Mouse (Mus musculus) kidney, embryonic 15.5 days (tissue): ENCODE measurements around the gene Slc16a6. TPM values are rescaled to one million over a fixed set of nuclear protein-coding genes. Genes with fewer than 3 reads are reported as not detected.

Experiments used
- ATAC-seq: fragments of 200-750 bp; cut with Nextera tagmentation; replicated peaks from 2 replicates; pipeline ENCODE4 v1.8.0; 2017; ENCODE audit warnings: moderate TSS enrichment; ENCODE audit not compliant: low FRiP score
- H3K27ac ChIP-seq: fragments of 300-500 bp; sonication (generic); 2 replicates; pipeline ENCODE4 v1.5.1; 2015; ENCODE audit warnings: mild to moderate bottlenecking, inconsistent platforms
- H3K27me3 ChIP-seq: fragments of 300-500 bp; sonication (generic); 2 replicates; pipeline ENCODE4 v1.6.1; 2015; ENCODE audit warnings: inconsistent platforms
- H3K36me3 ChIP-seq: fragments of 300-500 bp; sonication (generic); 2 replicates; pipeline ENCODE4 v1.6.1; 2015; ENCODE audit warnings: inconsistent platforms
- H3K4me1 ChIP-seq: fragments of 300-500 bp; sonication (generic); 2 replicates; pipeline ENCODE4 v1.6.1; 2015; ENCODE audit warnings: inconsistent platforms
- H3K4me2 ChIP-seq: fragments of 300-500 bp; sonication (generic); 2 replicates; pipeline ENCODE4 v1.6.1; 2015; ENCODE audit warnings: moderate library complexity, mild to moderate bottlenecking, inconsistent platforms
- H3K4me3 ChIP-seq: fragments of 300-500 bp; sonication (generic); replicated peaks from 2 replicates; pipeline ENCODE4 v1.5.1; 2015; ENCODE audit warnings: mild to moderate bottlenecking, inconsistent platforms
- H3K9ac ChIP-seq: fragments of 300-500 bp; sonication (generic); 2 replicates; pipeline ENCODE4 v1.6.1; 2015; ENCODE audit warnings: mild to moderate bottlenecking, inconsistent platforms
- H3K9me3 ChIP-seq: fragments of 300-500 bp; sonication (generic); replicated peaks from 2 replicates; pipeline ENCODE4 v1.6.1; 2016; ENCODE audit warnings: inconsistent platforms
- WGBS: fragments of 180-500 bp; shearing (Covaris S2); methylation state at CpG from one replicate; pipeline ENCODE4 v1.1.7; 2015; ENCODE audit warnings: mixed read lengths; 5-methylcytosine and 5-hydroxymethylcytosine counted together
- polyA plus RNA-seq: library from polyadenylated mRNA; unstranded; fragments of >200 nt; fragmentation: Nextera tagmentation; extraction: Ambion mirVana; gene quantifications from 2 replicates; pipeline ENCODE4 v1.2.1, GENCODE M21; 2015

Slc16a6 gene
- polyA plus RNA-seq, 1 experiment from 2014 or later = 8.8 TPM

DNA sequence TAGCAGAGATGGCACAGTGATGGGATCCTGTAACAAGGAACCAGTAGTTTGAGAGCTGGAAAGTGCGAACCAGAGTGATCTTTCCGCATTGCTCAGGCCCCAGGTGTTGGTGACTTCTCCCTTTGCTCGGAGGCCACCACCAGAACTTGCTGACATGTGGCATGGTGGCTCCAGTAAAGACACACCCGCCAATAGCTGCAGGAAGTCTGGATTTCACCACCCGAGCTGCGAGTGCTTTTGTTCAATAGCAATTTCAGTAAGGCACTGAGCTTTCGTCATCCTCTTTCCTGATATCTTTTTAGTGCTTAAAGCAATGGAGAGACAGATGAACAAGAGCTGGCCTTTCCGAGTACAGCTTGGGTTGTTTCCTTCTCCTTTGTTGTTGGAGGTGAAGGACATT, 7.0 kb upstream of the Slc16a6 start:
- no peak overlapping the region for H3K4me3 ChIP-seq
- H3K36me3 ChIP-seq = no peaks in the 10 kb centered on the region
- H3K4me2 ChIP-seq = no peak overlapping the region
- WGBS = 82% methylated on average over 8 of the region's 8 CpGs
- H3K4me1 ChIP-seq = peaks cover 22% of the 10 kb centered on the region
- no peak overlapping the region for H3K9ac ChIP-seq
- 0 out of 2 replicates have a peak, but pooled peaks cover 4% of the 10 kb centered on the region for H3K27me3 ChIP-seq
- H3K9me3 ChIP-seq = no peaks in the 10 kb centered on the region
- H3K27ac ChIP-seq = no peak overlapping the region
- ATAC-seq = no peak

- Histone ChIP-seq H3K36me3 (no peaks in the 10 kb centered on the region), H3K9ac (no peak overlapping the region), H3K27ac (no peak overlapping the region), H3K9me3 (no peaks in the 10 kb centered on the region), H3K27me3 (0 out of 2 replicates have a peak, but pooled peaks cover 4% of the 10 kb centered on the region), H3K4me3 (no peak overlapping the region), H3K4me2 (no peak overlapping the region), H3K4me1 (peaks cover 20% of the 10 kb centered on the region)
- WGBS = 71% methylated on average over 15 of the region's 16 CpGs
- ATAC-seq = no peak
Measured at GRCm38 (mm10) chr11:109479575-109480285, 6.3 kb upstream of the Slc16a6 start.

- no peak overlapping the region for H3K27ac ChIP-seq
- H3K4me2 ChIP-seq = no peak overlapping the region
- H3K4me3 ChIP-seq = no peak overlapping the region
- no peaks in the 10 kb centered on the region for H3K36me3 ChIP-seq
- H3K9ac ChIP-seq = no peak overlapping the region
- 37% methylated on average over 16 of the region's 16 CpGs for WGBS
- no peak for ATAC-seq
- H3K4me1 ChIP-seq = peaks cover 26% of the 10 kb centered on the region
- H3K9me3 ChIP-seq = no peaks in the 10 kb centered on the region
- H3K27me3 ChIP-seq = 0 out of 2 replicates have a peak, but pooled peaks cover 4% of the 10 kb centered on the region
Measured at GRCm38 (mm10) chr11:109477606-109478380, 4.4 kb upstream of the Slc16a6 start.

- Histone ChIP-seq H3K9ac (no peak overlapping the region), H3K27ac (no peak overlapping the region), H3K27me3 (0 out of 2 replicates have a peak, but pooled peaks cover 4% of the 10 kb centered on the region)
Measured at GRCm38 (mm10) chr11:109476653-109477052, 3.3 kb upstream of the Slc16a6 start.

DNA sequence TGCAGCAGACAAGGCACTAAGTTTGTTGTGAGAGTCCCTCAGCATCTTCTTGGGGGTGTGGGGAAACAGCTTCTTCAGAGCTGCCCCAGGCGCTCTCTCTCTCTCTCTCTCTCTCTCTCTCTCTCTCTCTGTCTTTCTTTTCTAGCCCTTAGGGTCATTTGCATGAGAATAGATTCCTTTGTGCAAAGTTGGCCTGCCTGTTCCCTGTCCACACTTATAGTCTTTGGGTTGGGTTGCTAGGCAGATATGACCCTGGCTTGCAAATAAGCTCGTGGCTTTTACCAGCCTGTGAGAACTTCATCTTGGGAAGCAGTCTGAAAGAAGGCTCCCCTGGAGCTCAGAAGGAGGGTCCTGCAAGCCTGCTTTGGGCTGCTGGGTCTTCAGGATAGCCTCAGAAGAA, 2.8 kb upstream of the Slc16a6 start:
- WGBS = 64% methylated on average over 2 of the region's 2 CpGs
- peaks cover 39% of the 10 kb centered on the region for H3K4me1 ChIP-seq
- no peak overlapping the region for H3K9ac ChIP-seq
- H3K4me3 ChIP-seq = no peak overlapping the region
- H3K4me2 ChIP-seq = no peak overlapping the region
- H3K27me3 ChIP-seq = 0 out of 2 replicates have a peak, but pooled peaks cover 4% of the 10 kb centered on the region
- no peaks in the 10 kb centered on the region for H3K36me3 ChIP-seq
- no peak for ATAC-seq
- no peak overlapping the region for H3K27ac ChIP-seq
- no peaks in the 10 kb centered on the region for H3K9me3 ChIP-seq

More at GRCm38 (mm10) chr11:109476653-109477052, 3.3 kb upstream of the Slc16a6 start:
- Histone ChIP-seq H3K36me3 (no peaks in the 10 kb centered on the region), H3K4me2 (no peak overlapping the region), H3K9me3 (no peaks in the 10 kb centered on the region), H3K4me1 (peaks cover 35% of the 10 kb centered on the region), H3K4me3 (no peak overlapping the region)
- no peak for ATAC-seq
- 44% methylated on average over 6 of the region's 6 CpGs for WGBS

DNA sequence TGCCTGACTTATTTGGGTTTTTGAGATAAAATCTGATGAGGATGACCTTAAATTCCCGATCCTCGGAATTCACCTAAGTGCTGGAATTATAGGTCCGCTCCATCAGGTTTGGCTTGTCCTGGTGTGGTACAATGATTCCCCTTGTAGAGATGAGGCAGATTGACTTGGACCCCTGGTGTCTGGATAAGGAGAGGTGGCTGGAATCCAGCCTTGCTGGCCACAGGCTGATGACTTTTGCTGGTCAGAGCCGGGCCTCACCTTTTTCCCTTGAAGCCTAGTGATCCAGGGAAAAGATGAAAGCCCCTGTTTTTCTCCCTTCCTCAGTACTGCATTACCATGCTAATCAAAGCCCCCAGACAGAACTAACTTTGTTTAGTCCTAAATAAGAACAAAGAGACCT, 2.3 kb upstream of the Slc16a6 start:
- Histone ChIP-seq H3K9me3 (no peaks in the 10 kb centered on the region), H3K4me1 (peaks cover 44% of the 10 kb centered on the region), H3K4me3 (no peak overlapping the region), H3K9ac (no peak overlapping the region), H3K27ac (0 out of 2 replicates have a peak overlapping the region, but pooled peaks have one; percentile 18), H3K27me3 (0 out of 2 replicates have a peak, but pooled peaks cover 4% of the 10 kb centered on the region), H3K4me2 (no peak overlapping the region), H3K36me3 (no peaks in the 10 kb centered on the region)
- WGBS = 68% methylated on average over 4 of the region's 4 CpGs
- ATAC-seq = no peak

GRCm38 (mm10) chr11:109474836-109475235, 1.4 kb upstream of the Slc16a6 start:
- H3K9me3 ChIP-seq = no peaks in the 10 kb centered on the region
- no peak overlapping the region for H3K27ac ChIP-seq
- 88% methylated on average over 13 of the region's 13 CpGs for WGBS
- H3K27me3 ChIP-seq = 0 out of 2 replicates have a peak, but pooled peaks cover 4% of the 10 kb centered on the region
- H3K36me3 ChIP-seq = no peaks in the 10 kb centered on the region
- peaks cover 50% of the 10 kb centered on the region for H3K4me1 ChIP-seq
- no peak overlapping the region for H3K9ac ChIP-seq
- no peak for ATAC-seq
- no peak overlapping the region for H3K4me3 ChIP-seq
- H3K4me2 ChIP-seq = no peak overlapping the region

DNA sequence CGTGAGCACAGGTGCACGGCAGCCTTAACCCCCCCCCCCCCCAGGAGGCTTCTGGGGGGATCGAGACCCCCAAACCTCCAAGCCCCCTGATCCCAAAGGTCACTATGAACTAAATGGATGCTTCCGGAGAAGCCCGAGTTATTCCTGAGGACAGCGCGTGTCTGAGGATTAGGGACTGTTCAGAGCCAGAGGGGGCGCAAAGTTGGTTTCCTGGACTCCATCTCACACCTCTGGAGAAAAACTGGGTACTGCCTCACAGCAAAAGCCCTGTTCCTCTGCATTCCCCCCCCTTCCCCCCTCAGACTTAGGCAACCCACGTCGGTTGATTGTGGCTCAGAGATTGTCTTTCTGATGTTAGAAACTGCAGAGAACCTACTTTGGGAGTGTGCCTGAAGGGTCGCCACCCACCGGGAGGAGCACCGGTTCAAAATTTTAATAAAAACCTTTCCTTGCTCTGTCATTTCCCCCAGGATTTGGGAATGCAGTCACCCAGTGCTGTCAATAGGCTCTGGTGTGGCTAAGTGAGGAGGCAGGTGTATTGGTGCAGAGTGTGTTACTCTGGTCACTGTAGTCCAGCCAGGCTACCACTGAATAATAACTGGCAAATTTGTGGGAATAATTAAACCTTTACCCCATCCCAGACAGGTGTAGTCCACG, 816 bp upstream of the Slc16a6 start:
- peak overlapping the region; percentile 93 for H3K27ac ChIP-seq
- H3K4me2 ChIP-seq = peak overlapping the region; percentile 96
- H3K4me1 ChIP-seq = peaks cover 50% of the 10 kb centered on the region
- ATAC-seq = peak; percentile 20
- H3K36me3 ChIP-seq = no peaks in the 10 kb centered on the region
- 10% methylated on average over 14 of the region's 14 CpGs for WGBS
- peak overlapping the region; percentile 94 for H3K9ac ChIP-seq
- H3K9me3 ChIP-seq = no peaks in the 10 kb centered on the region
- peak overlapping the region; percentile 73 for H3K4me3 ChIP-seq
- 0 out of 2 replicates have a peak, but pooled peaks cover 4% of the 10 kb centered on the region for H3K27me3 ChIP-seq

DNA sequence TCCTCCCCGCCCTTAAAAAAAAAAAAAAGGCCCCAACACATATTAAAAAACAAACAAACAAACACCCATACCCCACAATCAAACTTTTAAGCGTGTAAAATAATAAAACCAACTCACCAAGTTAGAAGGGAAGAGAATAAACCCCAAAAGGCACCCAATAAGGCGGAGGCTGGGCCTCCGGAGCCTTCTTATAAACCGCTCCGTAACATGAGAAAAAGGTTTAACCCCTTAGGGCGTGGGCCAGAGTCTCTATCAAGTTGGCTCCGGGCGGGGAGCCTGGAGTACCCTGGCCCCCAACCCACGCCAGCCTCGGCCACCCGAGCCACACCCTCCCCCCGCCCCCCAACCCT, 602 bp downstream of the Slc16a6 start:
- H3K36me3 ChIP-seq = no peaks in the 10 kb centered on the region
- peaks cover 44% of the 10 kb centered on the region for H3K4me1 ChIP-seq
- H3K27ac ChIP-seq = peak overlapping the region; percentile 93
- under 1% methylated on average over 12 of the region's 13 CpGs for WGBS
- peak overlapping the region; percentile 94 for H3K9ac ChIP-seq
- H3K27me3 ChIP-seq = 0 out of 2 replicates have a peak, but pooled peaks cover 4% of the 10 kb centered on the region
- no peaks in the 10 kb centered on the region for H3K9me3 ChIP-seq
- ATAC-seq = peak; percentile 40; the same call in 1 of the 2 replicates
- H3K4me3 ChIP-seq = peak overlapping the region; percentile 73
- peak overlapping the region; percentile 96 for H3K4me2 ChIP-seq

DNA sequence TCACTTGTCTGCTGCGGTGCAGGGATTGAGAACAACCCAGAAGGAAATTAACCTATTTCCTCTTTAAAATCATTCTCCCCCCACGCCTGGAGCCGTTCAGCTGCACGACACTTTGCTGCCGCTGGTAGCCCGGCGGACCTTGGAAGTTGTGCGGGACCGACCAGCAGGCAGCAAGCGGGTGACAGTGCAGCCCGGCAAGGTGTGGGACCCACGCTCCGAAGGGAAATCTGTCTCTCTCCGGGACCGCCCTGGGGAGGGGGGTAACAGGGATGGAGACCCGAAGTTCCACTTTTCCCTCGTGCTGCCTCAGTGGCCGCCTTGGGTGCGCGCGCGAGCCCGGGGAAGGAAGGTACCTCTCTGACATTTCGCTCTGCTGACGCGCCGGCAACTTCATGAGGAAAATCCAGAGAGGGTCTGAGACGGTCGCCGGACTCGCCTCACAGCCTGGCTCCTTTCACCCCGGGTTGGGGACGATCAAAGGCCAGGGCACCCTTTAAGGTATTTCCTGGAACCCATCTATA, 1.2 kb downstream of the Slc16a6 start:
- Histone ChIP-seq H3K36me3 (no peaks in the 10 kb centered on the region), H3K9me3 (no peaks in the 10 kb centered on the region), H3K4me2 (peak overlapping the region; percentile 96), H3K27me3 (0 out of 2 replicates have a peak, but pooled peaks cover 4% of the 10 kb centered on the region), H3K9ac (peak overlapping the region; percentile 94), H3K27ac (peak overlapping the region; percentile 93), H3K4me1 (peaks cover 39% of the 10 kb centered on the region), H3K4me3 (peak overlapping the region; percentile 73)
- under 1% methylated on average over 33 of the region's 33 CpGs for WGBS
- ATAC-seq = 0 out of 2 replicates have a peak, but pooled peaks have one; percentile 6

DNA sequence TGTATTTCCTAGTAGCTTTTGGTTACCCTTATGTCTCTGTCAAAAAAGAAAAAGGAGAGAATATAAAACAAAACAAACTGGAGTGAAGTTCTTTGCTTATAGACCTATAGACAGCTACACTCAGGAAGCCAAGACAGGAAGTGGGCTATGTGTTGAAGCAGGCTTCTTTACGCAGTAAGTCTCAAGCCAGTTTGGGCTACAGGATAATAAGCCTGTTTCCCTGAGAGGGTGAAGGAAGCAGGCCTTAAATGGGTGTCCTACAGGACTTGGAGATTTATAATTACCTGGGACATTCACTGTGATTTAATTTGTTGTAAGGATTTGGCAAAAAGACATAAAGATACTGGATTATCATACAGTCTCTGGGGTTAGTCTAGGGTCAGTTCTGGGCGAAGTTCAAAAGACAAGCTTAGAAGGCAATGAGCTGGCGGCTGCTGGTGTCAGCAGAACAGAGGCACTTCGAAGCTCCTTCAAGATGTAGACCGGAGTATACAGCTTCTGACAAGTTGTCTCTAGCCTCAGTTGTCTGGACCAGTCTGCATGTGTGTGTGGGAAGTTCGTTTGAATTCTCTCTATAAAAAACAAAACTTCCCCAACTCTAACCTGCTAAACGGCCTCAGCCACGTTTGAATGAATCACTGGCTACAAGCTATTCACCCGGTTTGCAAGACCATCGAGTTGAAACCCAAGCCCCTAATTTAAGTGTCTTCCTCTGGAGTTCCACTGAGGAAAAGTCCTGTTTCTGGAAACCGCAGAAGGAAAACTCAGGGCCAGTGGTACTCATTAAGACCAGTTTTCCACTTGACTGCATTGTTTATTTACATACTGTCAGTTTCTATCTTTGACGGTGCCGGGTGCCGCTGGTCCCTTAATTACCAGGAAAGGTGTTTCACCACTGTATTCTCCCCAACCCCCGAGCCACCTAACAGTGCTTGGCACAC, 2.2 kb downstream of the Slc16a6 start:
- Histone ChIP-seq H3K27me3 (no peaks in the 10 kb centered on the region), H3K36me3 (no peaks in the 10 kb centered on the region), H3K9ac (peak overlapping the region; percentile 94), H3K4me2 (peak overlapping the region; percentile 96), H3K9me3 (no peaks in the 10 kb centered on the region), H3K27ac (no peak overlapping the region), H3K4me1 (peaks cover 31% of the 10 kb centered on the region), H3K4me3 (peak overlapping the region; percentile 73)
- ATAC-seq = no peak
- 22% methylated on average over 15 of the region's 15 CpGs for WGBS
